Mouse (Mus musculus) ES-Bruce4 (cell line): Measurements from ENCODE around the gene Zmynd11.

Experiments
- CTCF ChIP-seq: IDR thresholded peaks from one replicate; pipeline ENCODE4 v1.8.1; 2011; ENCODE audit warnings: low read depth, low read length
- POLR2A ChIP-seq: IDR thresholded peaks from one replicate; pipeline ENCODE4 v1.8.1; 2011; ENCODE audit warnings: low read length; ENCODE audit not compliant: insufficient read depth

DNA sequence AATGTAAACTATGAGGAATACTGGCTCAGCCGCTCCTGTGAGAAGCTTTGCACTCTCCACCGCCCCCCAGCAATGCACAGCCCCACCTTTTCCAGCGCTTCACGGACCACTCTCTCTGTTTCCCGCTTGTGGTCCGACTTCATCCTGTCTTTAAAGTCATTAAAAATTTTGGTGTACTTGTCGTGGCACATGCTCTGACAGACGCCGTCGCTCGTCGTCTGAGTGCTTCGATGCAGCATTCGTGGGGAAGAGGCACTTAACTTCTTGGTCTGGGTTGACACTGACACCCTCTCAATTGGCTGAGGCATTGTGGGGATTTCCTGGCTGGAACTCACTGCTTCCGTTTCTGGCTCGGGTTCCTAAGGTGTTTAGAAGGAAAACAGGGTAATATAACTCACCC, 75.8 kb downstream of the Zmynd11 start:
- TF ChIP-seq POLR2A (no peak), CTCF (no peak)
